Mouse (Mus musculus): ENCODE measurements around the gene Il31ra. TPM values are rescaled to one million over a fixed set of nuclear protein-coding genes. Genes with fewer than 3 reads are reported as not detected.

Il31ra gene
- polyA plus RNA-seq, 1 experiment, result not detected

- H3K27ac ChIP-seq (ENCODE audit: insufficient read depth, low read depth, low read length), result no peak overlapping the region
- TF ChIP-seq CTCF (IDR thresholded peaks at IDR 0.05; ENCODE audit: low read depth, low read length) (no peak), POLR2A (IDR thresholded peaks at IDR 0.05; ENCODE audit: borderline replicate concordance, low read depth, low read length) (no peak)
- H3K4me1 ChIP-seq (ENCODE audit: control insufficient read depth, insufficient read depth, low read length), result no peaks in the 10 kb centered on the region
- H3K4me3 ChIP-seq (ENCODE audit: insufficient read depth, low read length), result no peak overlapping the region
Observed at GRCm38 (mm10) chr13:112479926-112480325, 114.2 kb downstream of the Il31ra start.

DNA sequence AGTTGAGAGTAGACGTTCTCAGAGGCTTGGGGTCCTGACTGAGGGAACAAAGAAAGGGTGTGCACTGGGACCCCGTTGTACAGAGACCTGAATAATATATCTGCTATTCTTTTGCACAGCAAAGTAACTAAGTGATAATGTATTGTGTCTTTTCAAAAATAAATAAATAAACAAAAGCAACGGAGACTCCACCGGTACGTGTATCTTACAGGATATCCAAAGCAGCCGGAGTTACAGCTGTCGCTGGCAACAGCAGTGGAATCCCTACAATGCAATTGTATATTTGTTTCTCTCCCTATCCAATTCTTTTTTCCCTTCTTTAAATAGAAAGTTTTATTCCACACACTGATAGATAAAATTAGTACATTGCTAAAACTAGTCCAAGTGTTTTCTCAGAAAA is 115.1 kb downstream of the Il31ra start:
- TF ChIP-seq CTCF (IDR thresholded peaks at IDR 0.05; ENCODE audit: low read depth, low read length) (no peak), POLR2A (IDR thresholded peaks at IDR 0.05; ENCODE audit: borderline replicate concordance, low read depth, low read length) (no peak)
- no peaks in the 10 kb centered on the region for H3K4me1 ChIP-seq (ENCODE audit: control insufficient read depth, insufficient read depth, low read length)
- no peak overlapping the region for H3K27ac ChIP-seq (ENCODE audit: insufficient read depth, low read depth, low read length)
- no peak overlapping the region for H3K4me3 ChIP-seq (ENCODE audit: insufficient read depth, low read length)

DNA sequence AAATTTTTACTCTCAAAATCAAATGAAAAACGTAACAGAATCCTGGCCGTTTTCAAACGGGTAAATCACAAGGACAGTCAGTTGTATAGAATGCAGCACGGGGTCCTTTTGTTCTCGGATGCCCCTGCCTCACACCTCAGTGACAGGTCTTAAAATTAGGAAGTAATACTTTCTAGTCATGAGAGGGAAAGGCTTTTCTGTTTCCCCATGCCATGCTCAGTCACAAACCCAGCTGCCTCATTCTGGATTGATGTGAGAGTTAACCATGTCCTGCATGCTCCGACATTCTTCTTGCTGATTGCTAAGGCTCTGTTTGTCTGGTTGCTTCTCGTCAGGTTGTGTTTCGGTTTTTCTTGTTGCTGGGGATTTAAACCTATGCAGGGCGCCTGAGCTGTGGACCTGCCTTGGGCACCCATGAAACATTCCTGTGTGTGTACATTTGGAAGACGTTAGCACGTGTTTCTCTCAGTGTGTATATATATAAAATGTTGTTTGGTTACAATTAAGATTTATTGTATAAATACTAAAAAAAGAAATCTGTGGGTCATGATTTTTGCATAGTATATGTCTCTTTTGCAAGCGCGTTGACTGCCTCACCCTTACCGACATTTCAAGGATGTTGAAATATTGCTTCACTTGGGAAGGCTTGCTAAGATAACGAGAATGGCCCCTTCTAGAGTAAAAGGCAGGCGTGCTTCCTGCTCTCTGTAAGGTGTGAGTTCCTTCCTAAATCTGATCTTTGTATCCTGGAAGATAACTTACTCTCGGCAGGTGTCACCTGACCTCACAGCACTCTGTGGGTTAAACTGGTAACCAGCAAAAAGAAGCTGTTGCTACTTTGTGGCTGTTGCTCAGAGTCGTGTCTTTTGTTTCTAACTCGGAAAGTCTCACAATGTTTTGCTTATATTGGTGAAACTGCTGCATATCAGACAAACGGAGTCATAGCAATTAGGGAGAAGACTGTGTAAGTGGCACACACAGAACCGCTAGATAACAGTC is 120.1 kb downstream of the Il31ra start:
- Histone ChIP-seq H3K27ac (ENCODE audit: insufficient read depth, low read depth, low read length) (no peak overlapping the region), H3K4me1 (ENCODE audit: control insufficient read depth, insufficient read depth, low read length) (peaks cover 6% of the 10 kb centered on the region), H3K4me3 (ENCODE audit: insufficient read depth, low read length) (no peak overlapping the region)
- TF ChIP-seq POLR2A (IDR thresholded peaks at IDR 0.05; ENCODE audit: borderline replicate concordance, low read depth, low read length) (no peak), CTCF (IDR thresholded peaks at IDR 0.05; ENCODE audit: low read depth, low read length) (no peak)

DNA sequence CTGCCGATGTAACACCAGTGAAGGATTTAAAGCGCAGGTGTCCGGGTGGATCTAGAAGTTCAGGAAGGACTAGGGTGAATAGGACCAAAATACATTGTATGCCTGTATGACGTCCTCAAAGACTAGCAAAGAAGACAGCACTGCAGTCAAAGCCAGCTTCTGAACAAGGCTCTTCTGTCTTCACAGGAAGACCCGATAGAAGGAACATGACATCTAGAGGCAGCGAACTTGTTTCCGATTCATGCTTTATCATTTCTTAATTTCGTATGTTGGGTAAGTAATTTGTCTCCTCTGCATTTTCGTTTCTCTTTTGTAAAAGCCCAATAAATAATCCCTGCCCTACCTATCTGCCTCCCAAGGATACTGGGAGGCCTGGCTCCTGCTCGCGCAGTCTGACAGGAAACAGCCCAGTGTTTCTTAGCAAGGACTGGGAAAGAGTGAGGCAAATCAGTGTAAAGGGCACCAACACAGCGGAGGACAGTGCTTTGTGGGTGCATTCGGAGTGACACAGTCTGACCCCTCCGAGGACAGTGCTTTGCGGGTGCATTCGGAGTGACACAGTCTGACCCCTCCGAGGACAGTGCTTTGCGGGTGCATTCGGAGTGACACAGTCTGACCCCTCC is 121.6 kb downstream of the Il31ra start:
- H3K27ac ChIP-seq (ENCODE audit: insufficient read depth, low read depth, low read length), result no peak overlapping the region
- TF ChIP-seq CTCF (IDR thresholded peaks at IDR 0.05; ENCODE audit: low read depth, low read length), result no peak
- no peak for TF ChIP-seq POLR2A (IDR thresholded peaks at IDR 0.05; ENCODE audit: borderline replicate concordance, low read depth, low read length)
- H3K4me1 ChIP-seq (ENCODE audit: control insufficient read depth, insufficient read depth, low read length), result peaks cover 9% of the 10 kb centered on the region

DNA sequence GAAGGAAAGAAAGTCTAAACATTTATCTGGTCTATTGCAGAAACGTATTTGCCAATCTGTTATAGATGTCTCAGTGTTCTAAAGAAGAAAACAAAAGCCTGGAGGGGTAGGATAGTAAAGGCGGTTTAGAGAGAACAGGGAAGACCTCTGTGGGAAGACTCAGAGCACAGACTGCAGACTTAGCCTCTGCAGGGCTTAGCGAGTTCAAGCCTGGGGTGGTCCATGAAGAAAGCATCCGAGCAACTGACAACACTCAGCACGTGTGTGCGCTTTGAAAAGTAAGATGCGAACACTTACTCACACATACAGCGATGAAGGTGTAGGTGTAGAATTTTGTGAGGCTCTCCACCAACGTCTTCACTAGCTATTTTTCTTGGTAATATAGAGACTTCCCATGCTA is 123.0 kb downstream of the Il31ra start:
- Histone ChIP-seq H3K4me3 (ENCODE audit: insufficient read depth, low read length) (no peak overlapping the region), H3K27ac (ENCODE audit: insufficient read depth, low read depth, low read length) (no peak overlapping the region), H3K4me1 (ENCODE audit: control insufficient read depth, insufficient read depth, low read length) (peaks cover 15% of the 10 kb centered on the region)
- TF ChIP-seq CTCF (IDR thresholded peaks at IDR 0.05; ENCODE audit: low read depth, low read length) (no peak), POLR2A (IDR thresholded peaks at IDR 0.05; ENCODE audit: borderline replicate concordance, low read depth, low read length) (no peak)

More for the DNA sequence above, 121.6 kb downstream of the Il31ra start:
- H3K4me3 ChIP-seq (ENCODE audit: insufficient read depth, low read length), result no peak overlapping the region

Other genes starting within 250 kb of the Il31ra start
- 65.3 and 67.2 TPM in 2 replicates for gene Il6st, start 130.3 kb downstream of the Il31ra start, polyA plus RNA-seq (2012; ENCODE audit: insufficient read depth, insufficient read length, missing spikeins)
- gene Ddx4, start 58.1 kb upstream of the Il31ra start, polyA plus RNA-seq (2012; ENCODE audit: insufficient read depth, insufficient read length, missing spikeins), result 0.56 and 0.72 TPM in 2 replicates
- 36.3 and 38.4 TPM in 2 replicates for gene Slc38a9, start 66.4 kb upstream of the Il31ra start, polyA plus RNA-seq (2012; ENCODE audit: insufficient read depth, insufficient read length, missing spikeins)
- 1.2 and 1.8 TPM in 2 replicates for gene Plpp1, start 206.4 kb upstream of the Il31ra start, polyA plus RNA-seq (2012; ENCODE audit: insufficient read depth, insufficient read length, missing spikeins)

Measured in bone marrow macrophage, adult 2 months (primary cell).